Mouse (Mus musculus) hindbrain, postnatal 0 days (tissue): ENCODE results near the gene Bcl2l15. TPM values are rescaled to one million over a fixed set of nuclear protein-coding genes. Genes with fewer than 3 reads are reported as not detected.

Experiments
- ATAC-seq: fragments of 200-750 bp; cut with Nextera tagmentation; 2 replicates; pipeline ENCODE4 v1.8.0; 2017; ENCODE audit warnings: mild to moderate bottlenecking, moderate TSS enrichment, moderate library complexity
- DNase-seq: peaks from one replicate; pipeline ENCODE4 v3.0.0-alpha.2; 2015; ENCODE audit warnings: low spot score
- H3K27ac ChIP-seq: fragments of 300-500 bp; sonication (generic); 2 replicates; pipeline ENCODE4 v1.5.1; 2014; ENCODE audit warnings: mild to moderate bottlenecking
- H3K27me3 ChIP-seq: fragments of 300-500 bp; sonication (generic); 2 replicates; pipeline ENCODE4 v1.6.1; 2014; ENCODE audit warnings: low read length, mixed read lengths; ENCODE audit not compliant: insufficient read depth
- H3K36me3 ChIP-seq: fragments of 300-500 bp; sonication (generic); 2 replicates; pipeline ENCODE4 v1.6.1; 2014; ENCODE audit warnings: low read length, mixed read lengths; ENCODE audit not compliant: insufficient read depth
- H3K4me1 ChIP-seq: fragments of 300-500 bp; sonication (generic); 2 replicates; pipeline ENCODE4 v1.6.1; 2014; ENCODE audit warnings: antibody characterized with exemption, low read length, mixed read lengths; ENCODE audit not compliant: insufficient read depth
- H3K4me2 ChIP-seq: fragments of 300-500 bp; sonication (generic); 2 replicates; pipeline ENCODE4 v1.6.1; 2014; ENCODE audit warnings: low read depth, mild to moderate bottlenecking, low read length, moderate library complexity, mixed read lengths
- H3K4me3 ChIP-seq: fragments of 300-500 bp; sonication (generic); 2 replicates; pipeline ENCODE4 v1.5.1; 2014; ENCODE audit warnings: low read length
- H3K9ac ChIP-seq: fragments of 300-500 bp; sonication (generic); replicated peaks from 2 replicates; pipeline ENCODE4 v1.6.1; 2014; ENCODE audit warnings: mild to moderate bottlenecking, low read length, moderate library complexity, mixed read lengths
- H3K9me3 ChIP-seq: fragments of 300-500 bp; sonication (generic); 2 replicates; pipeline ENCODE4 v1.6.1; 2016; ENCODE audit warnings: low read length, mixed read lengths
- CTCF ChIP-seq: IDR thresholded peaks from 2 replicates; pipeline ENCODE4 v1.5.1; 2016; ENCODE audit warnings: antibody characterized with exemption, control low read depth, low read depth
- WGBS: fragments of 180-500 bp; shearing (Covaris S2); extraction: QIAGEN DNeasy Blood & Tissue Kit; methylation state at CpG from one replicate; pipeline ENCODE4 v1.1.7; 2014; 5-methylcytosine and 5-hydroxymethylcytosine counted together
- polyA plus RNA-seq: library from polyadenylated mRNA; unstranded; fragments of >200 nt; fragmentation: Nextera tagmentation; extraction: Ambion mirVana; gene quantifications from 2 replicates; pipeline ENCODE4 v1.2.1, GENCODE M21; 2015
- total RNA-seq: library from RNA; depleted of rRNA; stranded (reverse); fragments of >200 nt; gene quantifications from 2 replicates; pipeline ENCODE4 v1.2.3, GENCODE M21; 2014

Gene Bcl2l15
- total and polyA plus RNA-seq, 2 experiments from 2014 or later: 0.20 TPM; not detected in 1

DNA sequence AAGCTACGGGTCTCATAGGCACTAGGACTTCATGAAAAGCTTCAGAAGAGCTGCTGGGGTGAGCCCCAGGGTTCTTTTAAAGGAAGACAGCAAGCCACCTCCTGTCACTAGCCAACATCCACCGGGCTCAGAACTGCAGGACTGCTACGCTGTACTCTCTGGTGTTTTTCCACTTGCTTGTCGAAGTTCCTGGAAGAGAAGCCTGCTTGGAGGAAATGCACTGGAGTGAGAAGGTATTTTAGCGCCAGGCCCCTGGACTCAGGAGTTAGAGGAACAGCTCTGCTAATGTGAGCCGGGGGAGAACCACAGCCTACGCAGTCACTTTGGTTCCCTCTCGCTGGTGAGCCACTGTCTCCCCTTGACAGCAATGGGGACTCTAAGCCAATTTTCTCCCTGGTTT is 29.5 kb upstream of the Bcl2l15 start:
- no peaks in the 10 kb centered on the region for H3K9me3 ChIP-seq
- no peak overlapping the region for H3K9ac ChIP-seq
- DNase-seq (no peak), ATAC-seq (no peak)
- H3K4me2 ChIP-seq: no peak overlapping the region
- no peak overlapping the region for H3K27ac ChIP-seq
- H3K36me3 ChIP-seq: peaks cover 21% of the 10 kb centered on the region
- peaks cover 3% of the 10 kb centered on the region; the same call in 1 of the 2 replicates for H3K4me1 ChIP-seq
- no peaks in the 10 kb centered on the region for H3K27me3 ChIP-seq
- no peak for TF ChIP-seq CTCF
- 83% methylated on average over 8 of the region's 8 CpGs for WGBS
- no peak overlapping the region for H3K4me3 ChIP-seq

DNA sequence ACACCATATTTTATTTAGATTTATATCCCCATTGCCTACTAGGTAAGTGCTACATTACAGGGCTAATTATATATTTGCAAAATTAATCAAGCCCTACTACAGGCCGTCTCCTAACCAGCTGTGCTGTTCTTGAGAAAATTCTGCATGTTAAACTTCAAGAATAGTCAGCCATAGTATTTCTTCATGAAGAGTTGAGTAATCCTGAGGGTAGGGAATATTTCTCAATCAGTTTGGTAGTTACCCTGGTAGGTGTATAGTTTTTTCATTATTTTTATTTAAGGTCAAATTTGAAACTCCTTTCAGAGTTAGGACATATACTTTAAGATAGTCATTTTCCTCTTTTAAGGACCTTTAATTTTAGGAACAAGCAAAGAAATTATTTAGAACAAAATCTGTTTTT is 26.7 kb upstream of the Bcl2l15 start:
- H3K4me1 ChIP-seq: peaks cover 15% of the 10 kb centered on the region
- no peak for ATAC-seq
- H3K4me2 ChIP-seq: no peak overlapping the region
- no peak for DNase-seq
- H3K9me3 ChIP-seq: no peaks in the 10 kb centered on the region
- H3K27ac ChIP-seq: no peak overlapping the region
- WGBS: 89% methylated on average over 1 of the region's 1 CpGs
- H3K9ac ChIP-seq: no peak overlapping the region
- H3K36me3 ChIP-seq: peaks cover 21% of the 10 kb centered on the region
- no peaks in the 10 kb centered on the region for H3K27me3 ChIP-seq
- TF ChIP-seq CTCF: no peak
- H3K4me3 ChIP-seq: no peak overlapping the region

DNA sequence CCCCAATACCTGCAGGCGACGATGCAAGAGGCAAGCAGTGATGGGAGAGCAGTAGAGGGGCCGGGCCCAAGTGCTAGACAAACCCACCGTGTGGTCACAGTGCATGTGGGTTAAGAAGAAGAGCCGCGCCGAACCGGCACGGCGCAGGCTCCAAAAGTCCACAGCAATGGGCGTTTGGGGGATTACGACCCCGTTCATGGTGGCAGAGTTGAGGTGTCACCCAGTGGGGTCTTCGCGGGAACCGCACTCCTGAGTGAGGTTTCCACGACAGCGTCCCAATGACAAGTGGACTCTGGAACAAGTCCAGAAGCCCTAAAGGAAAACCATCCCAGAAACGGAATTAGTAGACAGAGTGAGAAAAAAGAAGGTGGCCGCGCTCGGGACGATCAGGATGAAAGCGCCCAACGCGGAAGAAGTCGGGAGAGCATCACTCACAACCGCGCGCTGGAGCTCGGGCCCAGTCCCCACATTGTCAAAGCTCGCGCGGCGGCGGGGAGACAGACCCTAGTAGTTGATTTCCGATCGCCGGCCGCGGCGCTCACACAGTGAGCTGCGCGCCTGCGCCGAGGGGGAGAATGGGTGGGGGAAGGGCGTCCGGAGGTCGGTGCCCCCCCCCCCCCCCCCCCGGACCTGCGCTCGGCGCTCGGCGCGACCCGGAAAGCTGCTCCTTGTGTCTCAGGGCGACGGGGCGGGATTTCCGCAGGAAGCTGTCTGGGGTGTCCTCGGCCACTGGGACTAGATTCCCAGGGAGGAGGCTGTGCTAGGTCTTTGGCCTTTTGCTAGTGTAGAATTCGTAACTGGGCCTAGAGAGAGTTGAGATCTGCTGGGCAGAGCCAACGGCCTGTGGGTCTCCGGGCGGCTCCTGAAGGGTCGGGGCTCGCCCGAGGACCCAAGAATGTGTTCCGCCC is 23.3 kb upstream of the Bcl2l15 start, which contains the start of the genes Dclre1b, Ap4b1 and Gm43064:
Gene Dclre1b, minus strand, starts transcription at position 554 of the 908 bp plus-strand sequence.
Gene Ap4b1, plus strand, starts transcription at position 630 of the 908 bp plus-strand sequence.
Gene Gm43064, plus strand, starts transcription at position 683 of the 908 bp plus-strand sequence.
- ATAC-seq: peak; percentile 98

DNA sequence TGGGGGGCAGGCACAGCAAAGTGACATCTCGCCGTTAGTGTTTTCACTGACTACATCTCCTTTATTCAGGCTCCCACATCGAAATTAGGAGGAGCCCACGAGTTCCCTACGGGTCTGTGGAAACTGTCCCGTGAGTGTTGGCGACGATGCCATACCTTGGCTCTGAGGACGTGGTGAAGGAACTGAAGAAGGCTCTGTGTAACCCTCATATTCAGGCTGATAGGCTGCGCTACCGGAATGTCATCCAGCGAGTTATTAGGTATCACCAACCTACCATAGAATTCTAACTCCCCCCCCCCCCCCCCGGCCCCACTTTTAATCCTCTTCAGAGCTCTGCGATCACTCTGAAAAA is 22.6 kb upstream of the Bcl2l15 start:
- no peaks in the 10 kb centered on the region for H3K9me3 ChIP-seq
- peak overlapping the region; percentile 89 for H3K4me2 ChIP-seq
- H3K27me3 ChIP-seq: no peaks in the 10 kb centered on the region
- peak overlapping the region; percentile 88 for H3K4me3 ChIP-seq
- ATAC-seq: no peak; the same call in 1 of the 2 replicates
- H3K27ac ChIP-seq: peak overlapping the region; percentile 93
- no peak for DNase-seq
- H3K9ac ChIP-seq: peak overlapping the region; percentile 87
- 3% methylated on average over 14 of the region's 14 CpGs for WGBS
- no peak for TF ChIP-seq CTCF
- H3K4me1 ChIP-seq: peaks cover 15% of the 10 kb centered on the region
- H3K36me3 ChIP-seq: peaks cover 3% of the 10 kb centered on the region; the same call in 1 of the 2 replicates

More for the DNA sequence above, 23.3 kb upstream of the Bcl2l15 start, which contains the start of the genes Dclre1b, Ap4b1 and Gm43064:
- Histone ChIP-seq H3K4me3 (peak within 1 kb of the TSS; percentile 88), H3K4me2 (peak within 1 kb of the TSS; percentile 89), H3K27ac (peak within 1 kb of the TSS; percentile 93), H3K9ac (peak within 1 kb of the TSS; percentile 87), H3K9me3 (no peaks in the 10 kb centered on the region), H3K36me3 (peaks cover 8% of the 10 kb centered on the region; the same call in 1 of the 2 replicates), H3K27me3 (no peaks in the 10 kb centered on the region), H3K4me1 (peaks cover 15% of the 10 kb centered on the region)
- TF ChIP-seq CTCF: no peak
- WGBS: under 1% methylated on average over 58 of the region's 70 CpGs
- DNase-seq: peak; percentile 98

DNA sequence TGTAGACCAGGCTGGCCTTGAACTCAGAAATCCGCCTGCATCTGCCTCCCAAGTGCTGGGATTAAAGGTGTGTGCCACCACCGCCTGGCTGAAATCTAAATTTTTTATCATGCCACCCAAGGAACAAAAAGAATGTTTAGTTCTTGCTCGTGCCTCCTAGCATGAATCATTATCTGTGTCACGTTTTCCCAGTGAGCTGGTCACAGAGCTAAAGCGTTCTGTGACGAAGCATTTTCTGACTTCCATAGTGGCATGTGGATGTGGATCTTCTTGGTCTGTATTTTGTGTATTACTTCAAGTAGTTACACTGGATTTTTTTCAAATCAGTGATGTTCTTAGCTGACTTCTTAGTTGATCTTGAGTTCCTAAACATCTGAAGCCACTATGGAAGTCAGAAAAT is 21.4 kb upstream of the Bcl2l15 start:
- no peak overlapping the region for H3K27ac ChIP-seq
- H3K36me3 ChIP-seq: peaks cover 7% of the 10 kb centered on the region; the same call in 1 of the 2 replicates
- H3K4me3 ChIP-seq: no peak overlapping the region
- no peaks in the 10 kb centered on the region for H3K9me3 ChIP-seq
- no peak for ATAC-seq
- peaks cover 15% of the 10 kb centered on the region for H3K4me1 ChIP-seq
- whole genome bisulfite sequencing: 91% methylated on average over 6 of the region's 6 CpGs
- no peaks in the 10 kb centered on the region for H3K27me3 ChIP-seq
- no peak overlapping the region for H3K4me2 ChIP-seq
- no peak for TF ChIP-seq CTCF
- no peak for DNase-seq
- no peak overlapping the region for H3K9ac ChIP-seq

DNA sequence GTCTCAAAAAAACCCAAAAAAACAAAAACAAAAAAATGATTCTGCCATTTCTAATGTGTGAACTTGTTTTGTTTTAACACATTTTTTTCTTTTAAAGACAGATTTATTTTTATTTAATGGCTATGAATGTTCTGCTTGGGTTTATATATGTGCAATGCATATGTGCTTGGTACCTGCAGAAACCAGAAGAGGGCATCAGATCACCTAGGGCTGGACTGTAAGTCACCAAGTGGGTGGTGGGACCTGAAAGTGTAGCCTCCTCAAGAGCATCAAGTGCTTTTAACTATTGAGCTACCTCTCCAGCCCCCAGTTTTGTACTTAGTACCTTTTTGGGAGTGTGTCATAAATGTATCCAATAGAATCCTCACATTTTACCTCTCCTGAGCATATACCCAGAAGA is 4.9 kb upstream of the Bcl2l15 start:
- ATAC-seq: no peak
- DNase-seq: no peak
- Histone ChIP-seq H3K27me3 (no peaks in the 10 kb centered on the region), H3K9me3 (no peaks in the 10 kb centered on the region), H3K36me3 (peaks cover 6% of the 10 kb centered on the region; the same call in 1 of the 2 replicates), H3K9ac (no peak overlapping the region), H3K4me2 (no peak overlapping the region), H3K27ac (no peak overlapping the region), H3K4me3 (no peak overlapping the region), H3K4me1 (no peaks in the 10 kb centered on the region)
- peak; percentile 13; the same call in 1 of the 2 replicates for TF ChIP-seq CTCF

DNA sequence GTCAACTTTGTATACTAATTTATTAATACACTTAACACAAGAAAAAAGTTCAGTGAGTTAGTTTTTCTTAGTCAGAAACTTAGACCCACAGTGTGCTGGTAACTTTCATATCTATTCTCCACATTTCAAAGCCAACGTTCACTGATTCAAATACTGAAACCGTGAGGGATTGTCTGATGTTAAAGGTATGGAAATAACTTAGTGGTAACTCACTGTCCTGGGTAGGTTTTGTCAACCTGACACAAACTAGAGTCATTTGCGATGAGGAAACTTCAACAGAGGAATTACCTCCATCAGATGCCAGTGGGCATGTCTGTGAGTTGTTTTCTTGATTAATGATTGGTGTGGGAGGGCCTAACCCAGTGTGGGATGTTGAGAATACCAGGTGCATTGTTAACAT is 3.4 kb upstream of the Bcl2l15 start:
- 89% methylated on average over 3 of the region's 3 CpGs for WGBS
- H3K4me2 ChIP-seq: no peak overlapping the region
- no peaks in the 10 kb centered on the region for H3K4me1 ChIP-seq
- H3K9ac ChIP-seq: no peak overlapping the region
- DNase-seq: no peak
- no peak for TF ChIP-seq CTCF
- ATAC-seq: no peak
- H3K27me3 ChIP-seq: no peaks in the 10 kb centered on the region
- no peaks in the 10 kb centered on the region for H3K9me3 ChIP-seq
- no peaks in the 10 kb centered on the region for H3K36me3 ChIP-seq
- H3K27ac ChIP-seq: no peak overlapping the region
- H3K4me3 ChIP-seq: no peak overlapping the region
